Mouse (Mus musculus): ENCODE data around the gene Tgfb3. TPM values are rescaled to one million over a fixed set of nuclear protein-coding genes. Genes with fewer than 3 reads are reported as not detected.

The Tgfb3 gene
- total and polyA plus RNA-seq, 3 experiments, result 0.42 to 0.96 TPM; not detected in 1

- Histone ChIP-seq H3K27ac (ENCODE audit: control insufficient read depth, low read depth, low read length) (no peak overlapping the region), H3K4me3 (ENCODE audit: control insufficient read depth in 1 of 2, insufficient read depth in 1 of 2, low read depth in 2 of 2, low read length in 2 of 2) (no peak overlapping the region), H3K79me2 (ENCODE audit: control insufficient read depth, insufficient read depth, low read length, poor library complexity) (no peaks in the 10 kb centered on the region), H3K9me3 (replicated peaks; ENCODE audit: insufficient read depth, low read length) (no peaks in the 10 kb centered on the region), H3K4me1 (ENCODE audit: control insufficient read depth in 1 of 2, insufficient read depth in 2 of 2, low read length in 2 of 2) (peaks cover 0 to 7% of the 10 kb centered on the region in 2 experiments; a peak in 1 of 4 replicates), H3K36me3 (ENCODE audit: control insufficient read depth in 1 of 2, insufficient read depth in 2 of 2, low read length in 2 of 2) (peaks cover 0 to 4% of the 10 kb centered on the region in 2 experiments; a peak in 2 of 4 replicates), H3K27me3 (ENCODE audit: control insufficient read depth in 1 of 2, insufficient read depth in 2 of 2, low read length in 2 of 2) (no peaks in the 10 kb centered on the region), H3K9ac (ENCODE audit: control insufficient read depth, low read depth, low read length, poor library complexity, severe bottlenecking) (no peak overlapping the region)
- TF ChIP-seq CHD2 (IDR thresholded peaks at IDR 0.05; ENCODE audit: low read length) (no peak), GATA1 (IDR thresholded peaks at IDR 0.05; ENCODE audit: low read depth, low read length) (peak; percentile 71), MAZ (IDR thresholded peaks at IDR 0.05; ENCODE audit: low read depth, low read length) (no peak), E2F4 (IDR thresholded peaks at IDR 0.05; ENCODE audit: borderline replicate concordance, low read depth, low read length) (no peak), USF2 (IDR thresholded peaks at IDR 0.05; ENCODE audit: borderline replicate concordance in 1 of 2, insufficient read depth in 1 of 2, low read depth in 1 of 2, low read length in 2 of 2) (no peak), GABPA (IDR thresholded peaks at IDR 0.05; ENCODE audit: low read depth, low read length) (no peak), ELF1 (IDR thresholded peaks at IDR 0.05; ENCODE audit: low read depth, low read length) (no peak), EP300 (IDR thresholded peaks at IDR 0.05; ENCODE audit: low read depth in 1 of 2, low read length in 2 of 2) (peak; percentile 24 to 55; a peak in 3 of 4 replicates), TBP (IDR thresholded peaks at IDR 0.05; ENCODE audit: low read depth, low read length) (no peak), ZNF384 (IDR thresholded peaks at IDR 0.05; ENCODE audit: low read depth, low read length) (no peak), SMC3 (IDR thresholded peaks at IDR 0.05; ENCODE audit: low read depth, low read length) (no peak), CHD1 (IDR thresholded peaks at IDR 0.05; ENCODE audit: low read depth, low read length) (no peak), POLR2AphosphoS5 (IDR thresholded peaks at IDR 0.05; ENCODE audit: borderline replicate concordance, low read depth, low read length) (no peak), BHLHE40 (IDR thresholded peaks at IDR 0.05; ENCODE audit: borderline replicate concordance, low read depth, low read length) (no peak), HCFC1 (IDR thresholded peaks at IDR 0.05; ENCODE audit: low read depth, low read length) (no peak), POLR2AphosphoS2 (IDR thresholded peaks at IDR 0.05; ENCODE audit: low read length) (no peak)
- DNase-seq (ENCODE audit: low read depth, low spot score), result peak; percentile 72
Measured at GRCm38 (mm10) chr12:86023081-86023871, 55.6 kb downstream of the Tgfb3 start.

- no peak for DNase-seq (ENCODE audit: low read depth, low spot score)
- no peak overlapping the region for H3K27ac ChIP-seq (ENCODE audit: control insufficient read depth, low read depth, low read length)
- H3K79me2 ChIP-seq (ENCODE audit: control insufficient read depth, insufficient read depth, low read length, poor library complexity), result no peaks in the 10 kb centered on the region
- no peak overlapping the region for H3K9ac ChIP-seq (ENCODE audit: control insufficient read depth, low read depth, low read length, poor library complexity, severe bottlenecking)
- no peak for TF ChIP-seq MAFK (IDR thresholded peaks at IDR 0.05; ENCODE audit: borderline replicate concordance, low read depth, low read length)
- TF ChIP-seq CHD2 (IDR thresholded peaks at IDR 0.05; ENCODE audit: low read length), result no peak
- TF ChIP-seq BHLHE40 (IDR thresholded peaks at IDR 0.05; ENCODE audit: borderline replicate concordance, low read depth, low read length), result no peak
- TF ChIP-seq TCF12 (IDR thresholded peaks at IDR 0.05; ENCODE audit: low read depth, low read length), result no peak
- no peak for TF ChIP-seq CHD1 (IDR thresholded peaks at IDR 0.05; ENCODE audit: low read depth, low read length)
- TF ChIP-seq NELFE (IDR thresholded peaks at IDR 0.05; ENCODE audit: low read depth, low read length), result no peak
- no peak for TF ChIP-seq HCFC1 (IDR thresholded peaks at IDR 0.05; ENCODE audit: low read depth, low read length)
- TF ChIP-seq JUND (IDR thresholded peaks at IDR 0.05; ENCODE audit: low read depth, low read length), result no peak
- TF ChIP-seq USF2 (IDR thresholded peaks at IDR 0.05; ENCODE audit: borderline replicate concordance in 1 of 2, insufficient read depth in 1 of 2, low read depth in 1 of 2, low read length in 2 of 2), result no peak
- TF ChIP-seq ZNF384 (IDR thresholded peaks at IDR 0.05; ENCODE audit: low read depth, low read length), result no peak
- no peak for TF ChIP-seq E2F4 (IDR thresholded peaks at IDR 0.05; ENCODE audit: borderline replicate concordance, low read depth, low read length)
- no peak for TF ChIP-seq KAT2A (conservative IDR thresholded peaks at IDR 0.05; ENCODE audit: low read depth, low read length)
- TF ChIP-seq GATA1 (IDR thresholded peaks at IDR 0.05; ENCODE audit: low read depth, low read length), result no peak
- TF ChIP-seq MAX (IDR thresholded peaks at IDR 0.05; ENCODE audit: low read length), result no peak
- no peak for TF ChIP-seq ELF1 (IDR thresholded peaks at IDR 0.05; ENCODE audit: low read depth, low read length)
- TF ChIP-seq GABPA (IDR thresholded peaks at IDR 0.05; ENCODE audit: low read depth, low read length), result no peak
- no peak for TF ChIP-seq NRF1 (IDR thresholded peaks at IDR 0.05; ENCODE audit: insufficient read depth, low read depth, low read length, poor library complexity, severe bottlenecking)
- TF ChIP-seq POLR2AphosphoS5 (IDR thresholded peaks at IDR 0.05; ENCODE audit: borderline replicate concordance, low read depth, low read length), result no peak
- TF ChIP-seq MXI1 (IDR thresholded peaks at IDR 0.05; ENCODE audit: low read depth, low read length), result no peak
- TF ChIP-seq EP300 (IDR thresholded peaks at IDR 0.05; ENCODE audit: low read depth in 1 of 2, low read length in 2 of 2), result no peak
- H3K27me3 ChIP-seq (ENCODE audit: control insufficient read depth in 1 of 2, insufficient read depth in 2 of 2, low read length in 2 of 2), result no peaks in the 10 kb centered on the region
- H3K36me3 ChIP-seq (ENCODE audit: control insufficient read depth in 1 of 2, insufficient read depth in 2 of 2, low read length in 2 of 2), result peaks cover 0 to 4% of the 10 kb centered on the region in 2 experiments; a peak in 2 of 4 replicates
- H3K4me3 ChIP-seq (ENCODE audit: control insufficient read depth in 1 of 2, insufficient read depth in 1 of 2, low read depth in 2 of 2, low read length in 2 of 2), result no peak overlapping the region
- no peaks in the 10 kb centered on the region for H3K9me3 ChIP-seq (replicated peaks; ENCODE audit: insufficient read depth, low read length)
- H3K4me1 ChIP-seq (ENCODE audit: control insufficient read depth in 1 of 2, insufficient read depth in 2 of 2, low read length in 2 of 2), result peaks cover 0 to 7% of the 10 kb centered on the region in 2 experiments; a peak in 1 of 4 replicates
Measured at GRCm38 (mm10) chr12:86022282-86022984, 56.4 kb downstream of the Tgfb3 start.

Measured in MEL (cell line).